8 mouse cellular contexts compared by ENCODE assay signal in genomic region chr2:5286189-5287043, GRCm38 (mm10).
DNase-seq lines count a peak whose midpoint lies in the region; ATAC-seq lines count a peak whose summit lies in the region.

No protein-coding gene starts in this region.

- H3K9ac ChIP-seq in limb, embryonic 13.5 days: no peak overlapping the region
- no peak overlapping the region for H3K9ac ChIP-seq in kidney, embryonic 15.5 days
- no peak overlapping the region for H3K9ac ChIP-seq in stomach, embryonic 14.5 days (replicated peaks; ENCODE audit: low read depth, low read length)

- H3K9me3 ChIP-seq in limb, embryonic 13.5 days: 0 out of 2 replicates have a peak, but pooled peaks cover 6% of the 10 kb centered on the region
- no peaks in the 10 kb centered on the region for H3K9me3 ChIP-seq in limb, embryonic 10.5 days (replicated peaks)
- no peaks in the 10 kb centered on the region for H3K9me3 ChIP-seq in kidney, embryonic 15.5 days (replicated peaks)
- H3K9me3 ChIP-seq in stomach, embryonic 14.5 days (ENCODE audit: control insufficient read depth, low read depth, low read length): no peaks in the 10 kb centered on the region

- H3K4me1 ChIP-seq in limb, embryonic 13.5 days: peaks cover 18% of the 10 kb centered on the region
- H3K4me1 ChIP-seq in limb, embryonic 10.5 days: no peaks in the 10 kb centered on the region
- peaks cover 12% of the 10 kb centered on the region for H3K4me1 ChIP-seq in kidney, embryonic 15.5 days
- H3K4me1 ChIP-seq in stomach, embryonic 14.5 days (ENCODE audit: control insufficient read depth, insufficient read depth, low read length): no peaks in the 10 kb centered on the region; the same call in 1 of the 2 replicates

- WGBS in limb, embryonic 13.5 days: 65% methylated on average over 5 of the region's 5 CpGs
- 83% methylated on average over 5 of the region's 5 CpGs for WGBS in limb, embryonic 10.5 days
- WGBS in kidney, embryonic 15.5 days: 24% methylated on average over 5 of the region's 5 CpGs
- 19% methylated on average over 5 of the region's 5 CpGs for WGBS in stomach, embryonic 14.5 days

- no peaks in the 10 kb centered on the region for H3K36me3 ChIP-seq in limb, embryonic 13.5 days
- no peaks in the 10 kb centered on the region for H3K36me3 ChIP-seq in limb, embryonic 10.5 days
- no peaks in the 10 kb centered on the region for H3K36me3 ChIP-seq in kidney, embryonic 15.5 days
- H3K36me3 ChIP-seq in stomach, embryonic 14.5 days (ENCODE audit: control insufficient read depth, insufficient read depth, low read length): no peaks in the 10 kb centered on the region

- H3K4me3 ChIP-seq in limb, embryonic 13.5 days: no peak overlapping the region
- H3K4me3 ChIP-seq in limb, embryonic 10.5 days: no peak overlapping the region
- H3K4me3 ChIP-seq in kidney, embryonic 15.5 days (replicated peaks): no peak overlapping the region
- H3K4me3 ChIP-seq in stomach, embryonic 14.5 days (ENCODE audit: low read depth, low read length): no peak overlapping the region

- H3K27me3 ChIP-seq in limb, embryonic 13.5 days: no peaks in the 10 kb centered on the region
- H3K27me3 ChIP-seq in limb, embryonic 10.5 days (ENCODE audit: low read depth, poor library complexity, severe bottlenecking): no peaks in the 10 kb centered on the region
- H3K27me3 ChIP-seq in kidney, embryonic 15.5 days: no peaks in the 10 kb centered on the region
- H3K27me3 ChIP-seq in stomach, embryonic 14.5 days (ENCODE audit: control insufficient read depth, insufficient read depth, low read length): no peaks in the 10 kb centered on the region

- ATAC-seq in limb, embryonic 13.5 days (ENCODE audit: low FRiP score, low read depth): peak; percentile 43; the same call in 1 of the 2 replicates
- peak; percentile 79 for ATAC-seq in kidney, embryonic 15.5 days (replicated peaks; ENCODE audit: low FRiP score)
- ATAC-seq in stomach, embryonic 14.5 days (ENCODE audit: insufficient number of reproducible peaks, insufficient read depth, low FRiP score, low read depth): peak; percentile 85; the same call in 1 of the 2 replicates

- H3K27ac ChIP-seq in limb, embryonic 13.5 days: peak overlapping the region; percentile 28; the same call in 1 of the 2 replicates
- no peak overlapping the region for H3K27ac ChIP-seq in limb, embryonic 10.5 days
- peak overlapping the region; percentile 76 for H3K27ac ChIP-seq in kidney, embryonic 15.5 days
- peak overlapping the region; percentile 62; the same call in 1 of the 2 replicates for H3K27ac ChIP-seq in stomach, embryonic 14.5 days (ENCODE audit: low read length)

- no peak for DNase-seq in limb, embryonic 10.5 days (ENCODE audit: low spot score)
- peak; percentile 56 for DNase-seq in adrenal gland, postnatal 10 days
- no peak for DNase-seq in left cerebral cortex, adult 8-10 months (ENCODE audit: low spot score in 2 of 2)
- no peak for DNase-seq in left cerebral cortex, adult 18-20 months (ENCODE audit: low spot score in 2 of 2)
- no peak for DNase-seq in spleen, adult 12 weeks (ENCODE audit: low spot score)

- no peak overlapping the region for H3K4me2 ChIP-seq in limb, embryonic 13.5 days (replicated peaks)
- no peak overlapping the region for H3K4me2 ChIP-seq in kidney, embryonic 15.5 days
- no peak overlapping the region for H3K4me2 ChIP-seq in stomach, embryonic 14.5 days (replicated peaks; ENCODE audit: low read depth, low read length)
